Mouse (Mus musculus): ENCODE results near the gene Gm10961. TPM values are rescaled to one million over a fixed set of nuclear protein-coding genes. Genes with fewer than 3 reads are reported as not detected.
A peak's percentile ranks its signal among the peaks of the same experiment; 100 is the strongest.

Gene Gm10961
- polyA plus RNA-seq, 1 experiment from 2014 or later: not detected

DNA sequence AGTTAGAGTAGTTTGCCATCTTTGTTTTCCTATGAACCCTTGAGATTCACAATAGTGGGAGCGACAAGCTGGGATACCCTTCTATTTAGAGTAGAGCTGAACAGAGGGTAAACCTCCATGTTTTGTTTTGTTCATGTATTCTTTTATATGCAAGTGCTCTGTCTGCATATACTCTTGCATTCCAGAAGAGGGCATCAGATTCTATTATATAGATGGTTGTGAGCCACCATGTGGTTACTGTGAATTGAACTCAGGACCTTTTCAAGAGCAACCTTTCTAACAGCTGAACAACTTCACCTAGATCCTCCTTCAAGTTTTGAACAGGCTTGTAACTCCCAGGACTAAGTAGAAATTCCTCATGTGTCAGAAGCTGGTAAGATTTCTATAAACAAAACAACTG lies 27.9 kb downstream of the Gm10961 start:
- Histone ChIP-seq H3K9me3 (ENCODE audit: low read length) (no peaks in the 10 kb centered on the region), H3K9ac (replicated peaks; ENCODE audit: low read depth) (no peak overlapping the region), H3K27ac (ENCODE audit: low read length) (no peak overlapping the region), H3K36me3 (ENCODE audit: insufficient read depth, low read length) (peaks cover 24% of the 10 kb centered on the region; the same call in 1 of the 2 replicates), H3K4me3 (ENCODE audit: low read depth, low read length) (no peak overlapping the region), H3K4me2 (replicated peaks; ENCODE audit: low read depth, low read length) (no peak overlapping the region), H3K27me3 (replicated peaks; ENCODE audit: insufficient read depth, low read length) (no peaks in the 10 kb centered on the region), H3K4me1 (ENCODE audit: insufficient read depth, low read depth, low read length) (no peaks in the 10 kb centered on the region)
- TF ChIP-seq EP300 (IDR thresholded peaks at IDR 0.05) (no peak), CTCF (IDR thresholded peaks at IDR 0.05) (peak; percentile 45)
- 90% methylated on average over 1 of the region's 1 CpGs for WGBS
- ATAC-seq: no peak
- DNase-seq (ENCODE audit: low spot score): no peak

DNA sequence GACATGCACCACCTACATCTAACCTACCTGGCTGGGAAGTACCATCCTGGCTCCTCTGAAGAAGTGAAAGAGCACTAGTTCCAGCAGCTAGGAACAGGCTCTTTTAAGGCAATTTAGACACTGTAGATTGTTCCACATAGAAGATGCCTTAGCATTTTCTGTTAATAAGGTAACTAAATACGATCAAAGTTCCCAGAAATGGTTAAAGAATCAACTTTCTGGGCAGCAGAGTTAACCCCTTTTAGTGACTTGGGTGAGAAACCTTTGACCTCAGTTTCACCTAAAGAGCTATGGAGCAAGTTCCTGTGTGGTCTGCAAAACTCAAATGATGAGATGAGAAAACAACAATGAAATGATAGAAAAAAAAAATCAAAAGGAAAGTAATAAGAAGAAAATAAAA lies 33.5 kb downstream of the Gm10961 start:
- Histone ChIP-seq H3K4me3 (ENCODE audit: low read depth, low read length) (no peak overlapping the region), H3K9me3 (ENCODE audit: low read length) (no peaks in the 10 kb centered on the region), H3K4me1 (ENCODE audit: insufficient read depth, low read depth, low read length) (no peaks in the 10 kb centered on the region), H3K27ac (ENCODE audit: low read length) (no peak overlapping the region), H3K9ac (replicated peaks; ENCODE audit: low read depth) (no peak overlapping the region), H3K27me3 (replicated peaks; ENCODE audit: insufficient read depth, low read length) (no peaks in the 10 kb centered on the region), H3K4me2 (replicated peaks; ENCODE audit: low read depth, low read length) (no peak overlapping the region), H3K36me3 (ENCODE audit: insufficient read depth, low read length) (peaks cover 69% of the 10 kb centered on the region)
- no peak for ATAC-seq
- DNase-seq (ENCODE audit: low spot score): no peak
- TF ChIP-seq CTCF (IDR thresholded peaks at IDR 0.05) (no peak), EP300 (IDR thresholded peaks at IDR 0.05) (no peak)
- 93% methylated on average over 1 of the region's 1 CpGs for WGBS

DNA sequence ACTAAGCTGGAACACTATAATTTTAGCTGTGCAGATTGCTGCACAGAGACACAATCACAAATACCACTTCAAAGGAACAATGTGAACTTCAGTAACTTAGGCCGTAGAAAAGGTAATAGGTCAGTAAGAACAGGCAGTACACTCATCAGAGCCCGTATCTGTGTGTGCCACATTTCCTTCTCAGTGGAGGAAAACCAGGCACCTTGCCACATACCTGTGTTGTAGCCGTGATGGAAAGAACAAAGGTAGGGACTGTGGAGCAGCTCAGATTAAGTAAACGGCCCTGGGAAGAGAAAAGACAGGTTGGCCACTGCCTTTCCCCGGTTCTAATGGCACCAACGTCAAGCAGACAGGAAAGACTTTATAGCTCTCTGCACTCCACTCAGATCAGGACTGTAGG lies 36.3 kb downstream of the Gm10961 start:
- no peaks in the 10 kb centered on the region for H3K4me1 ChIP-seq (ENCODE audit: insufficient read depth, low read depth, low read length)
- no peak overlapping the region for H3K27ac ChIP-seq (ENCODE audit: low read length)
- ATAC-seq (no peak), DNase-seq (ENCODE audit: low spot score) (no peak)
- H3K4me2 ChIP-seq (replicated peaks; ENCODE audit: low read depth, low read length): no peak overlapping the region
- no peak overlapping the region for H3K4me3 ChIP-seq (ENCODE audit: low read depth, low read length)
- no peaks in the 10 kb centered on the region for H3K9me3 ChIP-seq (ENCODE audit: low read length)
- TF ChIP-seq EP300 (IDR thresholded peaks at IDR 0.05): no peak
- TF ChIP-seq CTCF (IDR thresholded peaks at IDR 0.05): no peak
- H3K27me3 ChIP-seq (replicated peaks; ENCODE audit: insufficient read depth, low read length): no peaks in the 10 kb centered on the region
- 66% methylated on average over 6 of the region's 6 CpGs for WGBS
- H3K9ac ChIP-seq (replicated peaks; ENCODE audit: low read depth): no peak overlapping the region
- peaks cover 65% of the 10 kb centered on the region for H3K36me3 ChIP-seq (ENCODE audit: insufficient read depth, low read length)

DNA sequence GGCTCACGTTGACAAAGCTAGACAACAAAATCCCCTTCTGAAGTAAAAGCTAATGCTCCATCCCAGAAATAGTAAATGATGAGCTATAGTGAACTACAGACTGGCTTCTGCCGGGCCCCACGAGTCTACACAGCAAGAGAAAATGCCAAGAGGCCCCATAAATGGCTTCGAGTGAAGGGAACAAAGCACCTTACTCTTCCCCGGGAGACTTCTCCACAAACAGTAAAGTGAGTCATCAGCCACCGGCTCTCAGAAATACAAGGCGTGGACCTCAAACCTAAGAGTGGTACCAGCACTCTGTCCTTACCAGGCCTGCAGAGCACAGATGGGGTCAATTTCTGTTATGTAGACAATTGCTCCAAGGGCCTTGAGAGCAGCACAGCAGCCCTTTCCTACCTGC lies 37.7 kb downstream of the Gm10961 start:
- Histone ChIP-seq H3K27ac (ENCODE audit: low read length) (no peak overlapping the region), H3K9me3 (ENCODE audit: low read length) (no peaks in the 10 kb centered on the region), H3K4me3 (ENCODE audit: low read depth, low read length) (no peak overlapping the region), H3K4me2 (replicated peaks; ENCODE audit: low read depth, low read length) (no peak overlapping the region), H3K9ac (replicated peaks; ENCODE audit: low read depth) (no peak overlapping the region), H3K27me3 (replicated peaks; ENCODE audit: insufficient read depth, low read length) (no peaks in the 10 kb centered on the region), H3K4me1 (ENCODE audit: insufficient read depth, low read depth, low read length) (no peaks in the 10 kb centered on the region), H3K36me3 (ENCODE audit: insufficient read depth, low read length) (peaks cover 63% of the 10 kb centered on the region)
- TF ChIP-seq CTCF (IDR thresholded peaks at IDR 0.05) (no peak), EP300 (IDR thresholded peaks at IDR 0.05) (no peak)
- ATAC-seq: no peak
- 90% methylated on average over 7 of the region's 7 CpGs for WGBS
- no peak for DNase-seq (ENCODE audit: low spot score)

DNA sequence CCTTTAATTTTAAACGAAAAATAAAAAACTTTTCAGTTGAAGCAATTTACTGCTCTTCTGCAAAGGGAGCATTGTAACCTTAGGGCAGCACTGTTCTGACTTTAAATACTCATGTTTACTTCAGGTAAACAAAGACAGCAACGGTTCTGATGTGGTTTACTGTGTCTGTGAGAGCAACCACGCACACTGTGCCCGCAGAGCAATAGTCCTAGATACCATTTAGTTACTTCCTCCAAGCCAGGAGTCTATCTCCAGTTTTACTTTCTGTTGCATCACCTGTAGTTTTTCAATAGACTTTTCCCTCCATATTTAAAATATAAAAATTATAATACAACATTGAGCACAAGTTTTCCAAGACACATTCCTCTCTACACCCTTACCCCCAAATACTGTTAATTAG lies 39.4 kb downstream of the Gm10961 start:
- H3K9me3 ChIP-seq (ENCODE audit: low read length): no peaks in the 10 kb centered on the region
- H3K9ac ChIP-seq (replicated peaks; ENCODE audit: low read depth): no peak overlapping the region
- peaks cover 60% of the 10 kb centered on the region for H3K36me3 ChIP-seq (ENCODE audit: insufficient read depth, low read length)
- DNase-seq (ENCODE audit: low spot score): no peak
- no peak for ATAC-seq
- no peak overlapping the region for H3K4me2 ChIP-seq (replicated peaks; ENCODE audit: low read depth, low read length)
- H3K4me1 ChIP-seq (ENCODE audit: insufficient read depth, low read depth, low read length): no peaks in the 10 kb centered on the region
- TF ChIP-seq EP300 (IDR thresholded peaks at IDR 0.05) (no peak), CTCF (IDR thresholded peaks at IDR 0.05) (no peak)
- no peak overlapping the region for H3K4me3 ChIP-seq (ENCODE audit: low read depth, low read length)
- H3K27me3 ChIP-seq (replicated peaks; ENCODE audit: insufficient read depth, low read length): no peaks in the 10 kb centered on the region
- H3K27ac ChIP-seq (ENCODE audit: low read length): no peak overlapping the region
- 73% methylated on average over 4 of the region's 4 CpGs for WGBS

DNA sequence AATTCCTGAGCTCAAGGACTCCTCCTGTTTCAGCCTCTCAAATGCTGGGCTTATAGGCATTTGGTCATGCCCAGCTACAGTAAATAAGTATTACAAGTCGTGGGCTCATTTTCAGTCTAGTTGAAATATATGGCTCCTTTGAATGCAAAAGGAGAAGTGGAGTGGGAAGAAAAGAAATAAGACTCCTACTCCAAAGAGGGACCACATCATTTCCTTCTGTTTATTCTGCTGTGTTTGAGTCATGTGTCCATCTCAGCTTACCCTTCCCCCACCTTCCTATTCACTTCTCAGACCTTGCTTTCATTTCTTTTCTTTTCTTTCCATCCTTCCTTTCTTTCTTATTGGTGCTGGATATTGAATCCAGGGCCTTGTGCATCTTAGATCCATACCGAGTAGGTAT lies 40.4 kb downstream of the Gm10961 start:
- no peaks in the 10 kb centered on the region for H3K4me1 ChIP-seq (ENCODE audit: insufficient read depth, low read depth, low read length)
- H3K27me3 ChIP-seq (replicated peaks; ENCODE audit: insufficient read depth, low read length): no peaks in the 10 kb centered on the region
- 92% methylated on average over 2 of the region's 2 CpGs for WGBS
- H3K27ac ChIP-seq (ENCODE audit: low read length): no peak overlapping the region
- ATAC-seq (no peak), DNase-seq (ENCODE audit: low spot score) (no peak)
- H3K9ac ChIP-seq (replicated peaks; ENCODE audit: low read depth): no peak overlapping the region
- H3K4me2 ChIP-seq (replicated peaks; ENCODE audit: low read depth, low read length): no peak overlapping the region
- TF ChIP-seq CTCF (IDR thresholded peaks at IDR 0.05) (no peak), EP300 (IDR thresholded peaks at IDR 0.05) (no peak)
- no peaks in the 10 kb centered on the region for H3K9me3 ChIP-seq (ENCODE audit: low read length)
- no peak overlapping the region for H3K4me3 ChIP-seq (ENCODE audit: low read depth, low read length)
- H3K36me3 ChIP-seq (ENCODE audit: insufficient read depth, low read length): peaks cover 55% of the 10 kb centered on the region

All from lung, postnatal 0 days (tissue).